Mouse (Mus musculus): ENCODE results near the gene Lrch1. TPM values are rescaled to one million over a fixed set of nuclear protein-coding genes. Genes with fewer than 3 reads are reported as not detected.
A peak's percentile ranks its signal among the peaks of the same experiment; 100 is the strongest.

Gene Lrch1
- total and polyA plus RNA-seq, 3 experiments, result 2.8 to 6.1 TPM; not detected in 1

DNA sequence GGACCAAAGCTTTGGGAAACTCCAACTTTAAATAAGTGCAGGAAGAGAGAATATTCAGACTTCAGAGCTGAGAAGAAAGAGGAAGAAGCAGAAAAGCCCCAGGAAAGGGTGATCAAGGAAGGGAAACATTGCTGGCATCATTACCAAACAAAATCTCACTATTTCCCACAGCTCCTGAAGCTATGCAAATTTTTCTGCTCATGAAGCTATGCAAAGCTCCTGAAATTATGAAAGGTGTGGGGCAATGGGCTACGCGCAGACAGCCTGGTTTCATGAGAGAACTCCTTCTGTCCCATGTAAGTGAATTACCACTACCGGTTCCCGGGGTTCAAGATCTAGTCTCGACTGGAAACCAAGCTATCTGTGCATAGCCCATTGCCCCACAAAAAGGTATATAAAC, 99.5 kb downstream of the Lrch1 start:
- Histone ChIP-seq H3K36me3 (ENCODE audit: control insufficient read depth in 1 of 2, insufficient read depth in 2 of 2, low read length in 2 of 2) (peaks cover 0 to 9% of the 10 kb centered on the region in 2 experiments; a peak in 2 of 4 replicates), H3K27ac (ENCODE audit: control insufficient read depth, low read depth, low read length) (no peak overlapping the region), H3K9me3 (replicated peaks; ENCODE audit: insufficient read depth, low read length) (no peaks in the 10 kb centered on the region), H3K9ac (ENCODE audit: control insufficient read depth, low read depth, low read length, poor library complexity, severe bottlenecking) (no peak overlapping the region), H3K27me3 (ENCODE audit: control insufficient read depth in 1 of 2, insufficient read depth in 2 of 2, low read length in 2 of 2) (no peaks in the 10 kb centered on the region), H3K79me2 (ENCODE audit: control insufficient read depth, insufficient read depth, low read length, poor library complexity) (no peaks in the 10 kb centered on the region), H3K4me1 (ENCODE audit: control insufficient read depth in 1 of 2, insufficient read depth in 2 of 2, low read length in 2 of 2) (peaks cover 5 to 10% of the 10 kb centered on the region in 2 experiments), H3K4me3 (ENCODE audit: control insufficient read depth in 1 of 2, insufficient read depth in 1 of 2, low read depth in 2 of 2, low read length in 2 of 2) (no peak overlapping the region)
- DNase-seq (ENCODE audit: low read depth, low spot score), result no peak
- TF ChIP-seq SMC3 (IDR thresholded peaks at IDR 0.05; ENCODE audit: low read depth, low read length), result no peak
- no peak for TF ChIP-seq POLR2A (IDR thresholded peaks at IDR 0.05; ENCODE audit: control insufficient read depth in 1 of 2, insufficient read depth in 1 of 2, low read depth in 1 of 2, low read length in 2 of 2, poor library complexity in 1 of 2)
- TF ChIP-seq NRF1 (IDR thresholded peaks at IDR 0.05; ENCODE audit: insufficient read depth, low read depth, low read length, poor library complexity, severe bottlenecking), result no peak
- TF ChIP-seq ETS1 (IDR thresholded peaks at IDR 0.05; ENCODE audit: low read depth, low read length), result no peak
- TF ChIP-seq POLR2AphosphoS2 (IDR thresholded peaks at IDR 0.05; ENCODE audit: low read length), result no peak

DNA sequence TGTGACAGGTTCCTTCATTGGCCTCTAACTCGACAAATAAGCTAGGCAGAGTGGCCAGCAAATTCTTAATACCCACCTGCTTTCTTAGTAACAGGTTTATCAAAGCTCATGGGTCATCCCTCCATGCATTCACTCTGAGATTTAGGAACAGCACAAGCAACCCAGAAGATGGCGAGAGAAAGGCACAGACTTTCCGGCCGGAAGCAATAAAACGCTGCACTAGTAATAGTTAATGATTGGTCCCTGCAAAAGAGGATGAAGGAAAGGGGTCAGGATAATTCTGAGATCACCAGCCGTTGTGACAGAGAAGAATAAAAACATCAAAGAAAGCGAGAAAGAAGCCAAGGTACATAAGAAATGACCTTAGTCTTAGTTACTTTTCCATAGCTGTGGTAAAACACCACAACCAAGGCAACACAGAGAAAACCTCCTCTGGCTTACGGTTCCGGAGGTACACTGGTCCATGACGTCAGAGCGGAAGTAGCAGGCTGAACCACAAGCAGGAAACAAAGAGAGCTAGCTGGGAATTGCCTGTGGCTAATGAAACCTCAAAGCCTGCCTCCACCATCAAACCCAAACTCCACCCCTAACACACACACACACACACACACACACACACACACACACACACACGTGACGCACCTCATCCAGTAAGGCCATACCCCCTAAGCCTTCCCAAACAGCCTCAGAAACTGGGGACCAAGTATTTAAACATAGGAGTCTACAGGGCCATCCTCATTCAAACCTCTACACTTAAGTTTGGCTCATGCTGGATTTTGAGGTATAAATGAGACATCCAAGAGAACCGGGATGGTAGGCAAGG, 100.2 kb downstream of the Lrch1 start:
- no peak for DNase-seq (ENCODE audit: low read depth, low spot score)
- Histone ChIP-seq H3K36me3 (ENCODE audit: control insufficient read depth in 1 of 2, insufficient read depth in 2 of 2, low read length in 2 of 2) (peaks cover 0 to 9% of the 10 kb centered on the region in 2 experiments; a peak in 2 of 4 replicates), H3K79me2 (ENCODE audit: control insufficient read depth, insufficient read depth, low read length, poor library complexity) (no peaks in the 10 kb centered on the region), H3K27ac (ENCODE audit: control insufficient read depth, low read depth, low read length) (no peak overlapping the region), H3K9me3 (replicated peaks; ENCODE audit: insufficient read depth, low read length) (no peaks in the 10 kb centered on the region), H3K9ac (ENCODE audit: control insufficient read depth, low read depth, low read length, poor library complexity, severe bottlenecking) (no peak overlapping the region), H3K27me3 (ENCODE audit: control insufficient read depth in 1 of 2, insufficient read depth in 2 of 2, low read length in 2 of 2) (no peaks in the 10 kb centered on the region), H3K4me1 (ENCODE audit: control insufficient read depth in 1 of 2, insufficient read depth in 2 of 2, low read length in 2 of 2) (peaks cover 5 to 10% of the 10 kb centered on the region in 2 experiments), H3K4me3 (ENCODE audit: control insufficient read depth in 1 of 2, insufficient read depth in 1 of 2, low read depth in 2 of 2, low read length in 2 of 2) (no peak overlapping the region)
- TF ChIP-seq POLR2AphosphoS2 (IDR thresholded peaks at IDR 0.05; ENCODE audit: low read length) (no peak), ZNF384 (IDR thresholded peaks at IDR 0.05; ENCODE audit: low read depth, low read length) (no peak), E2F4 (IDR thresholded peaks at IDR 0.05; ENCODE audit: borderline replicate concordance, low read depth, low read length) (no peak), ZKSCAN1 (IDR thresholded peaks at IDR 0.05; ENCODE audit: low read depth, low read length) (no peak)

DNA sequence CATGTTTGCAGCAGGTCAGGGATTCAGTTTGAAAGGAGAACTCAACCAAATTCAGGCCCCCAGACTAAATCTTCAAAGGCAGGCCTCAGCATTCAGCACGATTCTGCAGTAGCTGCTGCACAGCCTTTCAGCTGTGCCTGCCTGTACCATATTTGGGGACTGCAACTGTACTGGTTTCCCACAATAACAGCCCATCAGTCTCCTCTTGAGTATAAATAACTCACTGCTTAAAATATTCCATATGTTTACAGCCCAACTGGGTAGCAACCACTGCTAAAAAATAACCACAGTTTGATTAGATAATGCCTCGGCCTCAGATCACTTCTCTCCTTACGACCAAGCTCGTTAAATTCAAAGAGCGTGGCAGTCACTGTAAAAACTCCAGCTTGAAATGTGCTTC, 101.0 kb downstream of the Lrch1 start:
- Histone ChIP-seq H3K79me2 (ENCODE audit: control insufficient read depth, insufficient read depth, low read length, poor library complexity) (no peaks in the 10 kb centered on the region), H3K4me1 (ENCODE audit: control insufficient read depth in 1 of 2, insufficient read depth in 2 of 2, low read length in 2 of 2) (peaks cover 9 to 10% of the 10 kb centered on the region in 2 experiments), H3K36me3 (ENCODE audit: control insufficient read depth in 1 of 2, insufficient read depth in 2 of 2, low read length in 2 of 2) (peaks cover 0 to 12% of the 10 kb centered on the region in 2 experiments; a peak in 2 of 4 replicates), H3K4me3 (ENCODE audit: control insufficient read depth in 1 of 2, insufficient read depth in 1 of 2, low read depth in 2 of 2, low read length in 2 of 2) (no peak overlapping the region), H3K27ac (ENCODE audit: control insufficient read depth, low read depth, low read length) (no peak overlapping the region), H3K9ac (ENCODE audit: control insufficient read depth, low read depth, low read length, poor library complexity, severe bottlenecking) (no peak overlapping the region), H3K9me3 (replicated peaks; ENCODE audit: insufficient read depth, low read length) (no peaks in the 10 kb centered on the region), H3K27me3 (ENCODE audit: control insufficient read depth in 1 of 2, insufficient read depth in 2 of 2, low read length in 2 of 2) (no peaks in the 10 kb centered on the region)
- DNase-seq (ENCODE audit: low read depth, low spot score), result peak; percentile 35
- no peak for TF ChIP-seq USF2 (IDR thresholded peaks at IDR 0.05; ENCODE audit: borderline replicate concordance in 1 of 2, insufficient read depth in 1 of 2, low read depth in 1 of 2, low read length in 2 of 2)
- no peak for TF ChIP-seq CTCF (IDR thresholded peaks at IDR 0.05 in 2 of 3, conservative IDR thresholded peaks at IDR 0.05 in 1 of 3; ENCODE audit: control insufficient read depth in 1 of 3, insufficient read depth in 1 of 3, low read depth in 2 of 3, low read length in 3 of 3, poor library complexity in 1 of 3, severe bottlenecking in 1 of 3)
- TF ChIP-seq RCOR1 (IDR thresholded peaks at IDR 0.05; ENCODE audit: low read depth, low read length), result peak; percentile 85
- TF ChIP-seq MYB (IDR thresholded peaks at IDR 0.05; ENCODE audit: low read depth, low read length), result no peak
- peak; percentile 42; the same call in 1 of the 2 replicates for TF ChIP-seq GATA1 (IDR thresholded peaks at IDR 0.05; ENCODE audit: low read depth, low read length)
